Comparison of ENCODE assay signal across 8 mouse cellular contexts in genomic region chr19:25060375-25060774, GRCm38 (mm10).
A peak's percentile ranks its signal among the peaks of the same experiment; 100 is the strongest.
DNase-seq lines count a peak whose midpoint lies in the region; ATAC-seq and TF ChIP-seq lines count a peak whose summit lies in the region.

No protein-coding gene starts in this region.

- no peak for ATAC-seq in forebrain, postnatal 0 days
- ATAC-seq in hindbrain, embryonic 15.5 days (ENCODE audit: low FRiP score, low read depth): peak; percentile 82; the same call in 1 of the 2 replicates

- peak overlapping the region; percentile 10; the same call in 1 of the 2 replicates for H3K9ac ChIP-seq in forebrain, postnatal 0 days
- H3K9ac ChIP-seq in hindbrain, embryonic 15.5 days: no peak overlapping the region

- no peak overlapping the region for H3K4me3 ChIP-seq in forebrain, postnatal 0 days (ENCODE audit: low read depth, low read length)
- H3K4me3 ChIP-seq in hindbrain, embryonic 15.5 days: no peak overlapping the region

- H3K4me2 ChIP-seq in forebrain, postnatal 0 days (ENCODE audit: low read depth): peak overlapping the region; percentile 25
- H3K4me2 ChIP-seq in hindbrain, embryonic 15.5 days: peak overlapping the region; percentile 37

- no peaks in the 10 kb centered on the region for H3K9me3 ChIP-seq in forebrain, postnatal 0 days (ENCODE audit: low read length)
- H3K9me3 ChIP-seq in hindbrain, embryonic 15.5 days: no peaks in the 10 kb centered on the region

- no peaks in the 10 kb centered on the region for H3K27me3 ChIP-seq in forebrain, postnatal 0 days (ENCODE audit: insufficient read depth, low read length)
- no peaks in the 10 kb centered on the region for H3K27me3 ChIP-seq in hindbrain, embryonic 15.5 days

- H3K36me3 ChIP-seq in forebrain, postnatal 0 days (ENCODE audit: insufficient read depth): no peaks in the 10 kb centered on the region
- no peaks in the 10 kb centered on the region for H3K36me3 ChIP-seq in hindbrain, embryonic 15.5 days

- H3K27ac ChIP-seq in forebrain, postnatal 0 days (ENCODE audit: low read depth, low read length): no peak overlapping the region
- peak overlapping the region; percentile 39 for H3K27ac ChIP-seq in hindbrain, embryonic 15.5 days (replicated peaks)

- peak; percentile 20 for DNase-seq in ovary, postnatal 14 days (ENCODE audit: low spot score)
- no peak for DNase-seq in ovary, postnatal 10 days (ENCODE audit: low spot score)
- DNase-seq in forebrain, postnatal 0 days: peak; percentile 37
- DNase-seq in lung, postnatal 10 days: peak; percentile 47
- no peak for DNase-seq in right cerebral cortex, postnatal 25 days
- DNase-seq in urinary bladder, postnatal 10 days (ENCODE audit: low spot score): no peak
- no peak for DNase-seq in thymus, postnatal 14 days

- 11% methylated on average over 9 of the region's 9 CpGs for WGBS in forebrain, postnatal 0 days
- WGBS in hindbrain, embryonic 15.5 days: 29% methylated on average over 9 of the region's 9 CpGs

- H3K4me1 ChIP-seq in forebrain, postnatal 0 days (ENCODE audit: insufficient read depth): no peaks in the 10 kb centered on the region
- H3K4me1 ChIP-seq in hindbrain, embryonic 15.5 days (replicated peaks): peaks cover 13% of the 10 kb centered on the region

- no peak for TF ChIP-seq CTCF in forebrain, postnatal 0 days (IDR thresholded peaks at IDR 0.05; ENCODE audit: low read depth)

Comparison
In these comparisons a context has a peak if more than half of its experiments do, and no peak if none do; other contexts are left out.
1. DNase-seq: peak in ovary, postnatal 14 days (single experiment), forebrain, postnatal 0 days (single experiment) and lung, postnatal 10 days (single experiment); none in ovary, postnatal 10 days (single experiment), right cerebral cortex, postnatal 25 days (single experiment), urinary bladder, postnatal 10 days (single experiment) and thymus, postnatal 14 days (single experiment).